Mouse (Mus musculus): ENCODE measurements around the gene Gm3336. TPM values are rescaled to one million over a fixed set of nuclear protein-coding genes. Genes with fewer than 3 reads are reported as not detected.

The Gm3336 gene
- polyA plus RNA-seq, 1 experiment, result 0.26 TPM

DNA sequence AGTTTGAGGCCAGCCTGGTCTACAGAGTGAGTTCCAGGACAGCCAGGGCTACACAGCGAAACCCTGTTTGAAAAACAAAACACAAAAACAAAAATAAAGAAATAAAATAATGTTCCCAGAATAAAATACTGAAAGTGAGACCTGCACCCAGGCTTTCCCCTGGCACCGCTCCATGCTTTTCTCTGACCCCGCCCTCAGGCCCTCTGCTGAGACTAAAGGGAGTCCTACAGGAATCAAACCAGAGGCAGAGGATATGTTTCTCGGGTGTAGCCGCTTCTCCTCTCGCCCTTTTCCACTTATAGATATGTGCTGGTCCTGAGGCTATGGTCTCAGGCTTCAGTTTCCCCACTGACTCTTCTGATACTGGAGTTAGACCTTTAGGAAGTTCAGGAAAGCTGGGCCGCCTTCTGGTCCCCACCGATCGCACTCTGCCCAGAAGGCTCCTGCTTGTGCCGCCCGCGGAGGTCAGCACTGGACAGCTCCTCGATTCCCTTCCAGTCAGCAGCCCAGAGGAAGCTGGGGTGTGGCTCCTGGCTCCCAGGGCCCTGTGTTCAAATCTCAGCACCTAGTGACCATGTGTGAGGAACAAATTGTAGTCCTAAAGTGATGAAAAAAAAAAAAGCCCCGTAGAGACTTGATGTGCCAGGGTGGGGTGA, 7.6 kb downstream of the Gm3336 start:
- Histone ChIP-seq H3K9me3 (no peaks in the 10 kb centered on the region), H3K4me3 (replicated peaks) (no peak overlapping the region), H3K27me3 (replicated peaks) (peaks cover 54% of the 10 kb centered on the region), H3K36me3 (replicated peaks; ENCODE audit: low read length) (no peaks in the 10 kb centered on the region), H3K4me1 (peaks cover 21% of the 10 kb centered on the region)
- TF ChIP-seq FLI1 (IDR thresholded peaks at IDR 0.05; ENCODE audit: low read length), result no peak
- TF ChIP-seq GATA1 (IDR thresholded peaks at IDR 0.05; ENCODE audit: borderline replicate concordance, low read length), result no peak

DNA sequence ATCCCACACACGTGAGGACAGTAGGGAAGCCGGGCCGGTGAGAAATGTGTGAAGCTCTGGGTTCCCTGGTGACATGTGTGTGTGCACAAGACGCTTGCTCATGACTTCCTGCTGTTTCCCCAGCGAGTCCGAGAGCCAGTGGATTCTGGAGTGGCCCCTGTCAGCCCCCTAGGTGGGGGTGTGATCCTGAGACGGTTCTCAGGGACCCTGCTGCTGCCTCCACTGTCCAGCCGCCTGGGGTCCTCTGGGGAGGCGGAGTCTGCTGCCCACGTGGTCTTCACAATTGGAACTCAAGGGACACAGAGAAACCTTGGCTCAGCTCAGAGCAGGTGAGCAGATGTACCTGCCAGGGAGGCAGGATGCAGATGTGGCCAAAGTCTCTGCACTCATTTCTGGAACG, 8.4 kb downstream of the Gm3336 start:
- peaks cover 62% of the 10 kb centered on the region for H3K27me3 ChIP-seq (replicated peaks)
- no peak overlapping the region for H3K4me3 ChIP-seq (replicated peaks)
- TF ChIP-seq GATA1 (IDR thresholded peaks at IDR 0.05; ENCODE audit: borderline replicate concordance, low read length), result no peak
- no peak for TF ChIP-seq FLI1 (IDR thresholded peaks at IDR 0.05; ENCODE audit: low read length)
- no peaks in the 10 kb centered on the region for H3K9me3 ChIP-seq
- no peaks in the 10 kb centered on the region for H3K36me3 ChIP-seq (replicated peaks; ENCODE audit: low read length)
- peaks cover 21% of the 10 kb centered on the region for H3K4me1 ChIP-seq

DNA sequence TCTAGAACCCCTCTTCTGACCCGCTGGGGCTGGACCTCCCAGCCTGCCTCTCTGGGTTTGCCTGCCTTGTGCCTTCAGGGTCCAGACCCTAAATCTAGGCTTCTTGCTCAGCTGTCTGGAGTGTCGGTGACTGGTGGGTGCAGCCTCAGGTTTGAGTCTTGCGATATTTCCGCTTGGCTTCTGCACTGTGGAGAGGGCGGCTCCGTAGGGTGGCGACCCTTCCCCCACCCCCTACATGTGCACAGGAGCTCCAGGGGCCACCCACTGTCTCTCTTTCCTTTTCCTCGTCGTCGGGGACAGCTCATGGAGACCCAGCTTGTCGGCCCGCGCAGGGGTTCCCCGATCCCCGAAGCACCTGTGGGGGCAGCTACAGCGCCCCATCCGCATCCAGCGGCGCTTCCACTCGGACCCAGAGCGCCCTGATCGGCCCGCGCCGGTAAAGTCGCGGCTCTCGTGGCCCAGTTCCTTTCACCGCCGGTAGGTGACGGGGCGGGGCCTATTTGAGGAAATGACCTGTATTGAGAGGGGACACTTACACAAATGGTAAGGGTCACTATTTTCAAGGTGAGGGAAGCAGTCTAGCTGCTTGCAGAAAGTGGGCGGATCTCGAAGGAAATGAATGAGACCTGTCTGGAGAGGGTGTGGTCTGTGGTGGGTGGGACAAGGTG, 11.6 kb downstream of the Gm3336 start:
- Histone ChIP-seq H3K4me1 (peaks cover 21% of the 10 kb centered on the region), H3K4me3 (replicated peaks) (peak overlapping the region; percentile 88), H3K36me3 (replicated peaks; ENCODE audit: low read length) (no peaks in the 10 kb centered on the region), H3K9me3 (no peaks in the 10 kb centered on the region), H3K27me3 (replicated peaks) (peaks cover 71% of the 10 kb centered on the region)
- TF ChIP-seq GATA1 (IDR thresholded peaks at IDR 0.05; ENCODE audit: borderline replicate concordance, low read length), result no peak
- no peak for TF ChIP-seq FLI1 (IDR thresholded peaks at IDR 0.05; ENCODE audit: low read length)

DNA sequence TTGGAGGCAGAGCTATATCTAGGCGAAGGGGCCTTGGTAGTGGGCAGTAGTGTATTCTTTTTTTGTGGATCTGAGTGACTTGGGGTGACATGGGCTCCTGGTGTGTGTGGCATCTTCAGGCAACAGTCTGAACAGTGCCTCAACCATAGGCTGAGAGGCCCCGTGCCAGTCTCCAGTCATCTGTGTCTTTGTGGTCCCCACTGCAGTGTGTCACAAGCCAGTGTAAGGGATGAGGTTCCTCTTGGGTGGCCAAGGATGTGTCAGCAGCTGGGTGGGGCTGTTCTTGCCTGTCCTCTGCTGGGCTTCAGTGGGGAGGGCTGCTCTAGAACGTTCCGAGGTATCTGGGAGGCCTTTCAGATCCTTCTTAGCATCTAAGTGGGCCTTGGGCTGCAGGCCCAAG, 12.6 kb downstream of the Gm3336 start:
- no peak overlapping the region for H3K4me3 ChIP-seq (replicated peaks)
- H3K4me1 ChIP-seq, result peaks cover 21% of the 10 kb centered on the region
- no peaks in the 10 kb centered on the region for H3K36me3 ChIP-seq (replicated peaks; ENCODE audit: low read length)
- H3K27me3 ChIP-seq (replicated peaks), result peaks cover 70% of the 10 kb centered on the region
- TF ChIP-seq GATA1 (IDR thresholded peaks at IDR 0.05; ENCODE audit: borderline replicate concordance, low read length) (no peak), FLI1 (IDR thresholded peaks at IDR 0.05; ENCODE audit: low read length) (no peak)
- no peaks in the 10 kb centered on the region for H3K9me3 ChIP-seq

DNA sequence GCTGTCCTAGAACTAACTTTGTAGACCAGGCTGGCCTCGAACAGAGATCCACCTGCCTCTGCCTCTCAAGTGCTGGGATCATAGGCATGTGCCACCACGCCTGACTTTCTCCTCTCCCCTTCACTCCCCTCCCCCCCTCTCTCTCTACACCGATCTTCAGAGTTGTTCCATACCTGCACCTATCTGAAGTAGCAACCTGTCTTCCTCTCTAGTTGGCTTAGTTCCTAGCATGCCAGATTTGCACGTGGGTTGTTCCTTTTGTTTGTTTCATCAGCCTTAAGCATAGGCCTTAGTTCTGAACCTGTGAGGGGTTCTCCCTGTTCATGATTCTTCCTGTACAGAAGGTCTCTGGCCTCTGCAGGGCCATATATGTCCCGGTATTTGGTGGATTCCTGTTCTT, 19.4 kb downstream of the Gm3336 start:
- peaks cover 5% of the 10 kb centered on the region; the same call in 1 of the 2 replicates for H3K4me1 ChIP-seq
- TF ChIP-seq GATA1 (IDR thresholded peaks at IDR 0.05; ENCODE audit: borderline replicate concordance, low read length) (no peak), FLI1 (IDR thresholded peaks at IDR 0.05; ENCODE audit: low read length) (no peak)
- no peaks in the 10 kb centered on the region for H3K36me3 ChIP-seq (replicated peaks; ENCODE audit: low read length)
- no peak overlapping the region for H3K4me3 ChIP-seq (replicated peaks)
- peaks cover 48% of the 10 kb centered on the region for H3K27me3 ChIP-seq (replicated peaks)
- H3K9me3 ChIP-seq, result no peaks in the 10 kb centered on the region

DNA sequence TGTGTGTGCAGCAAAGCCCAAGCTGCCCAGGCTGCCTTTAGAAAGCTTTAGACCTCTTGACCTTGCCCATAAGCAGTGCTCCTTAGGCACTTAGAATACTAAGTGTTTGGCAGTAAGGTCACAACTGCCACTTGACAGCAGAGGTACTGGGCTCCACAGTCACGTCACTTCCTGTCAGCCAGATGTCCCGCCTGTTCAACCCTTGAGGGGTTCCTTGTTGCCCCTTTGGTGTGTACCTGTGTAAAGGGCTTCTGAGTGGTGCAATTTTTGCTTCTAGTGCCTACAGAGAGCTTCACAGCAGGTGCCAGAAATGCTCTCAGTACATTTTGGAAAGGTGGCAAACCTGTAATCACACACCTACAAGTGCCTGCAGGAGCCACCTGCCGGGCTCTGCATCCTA, 19.9 kb downstream of the Gm3336 start:
- H3K36me3 ChIP-seq (replicated peaks; ENCODE audit: low read length), result no peaks in the 10 kb centered on the region
- TF ChIP-seq GATA1 (IDR thresholded peaks at IDR 0.05; ENCODE audit: borderline replicate concordance, low read length), result no peak
- TF ChIP-seq FLI1 (IDR thresholded peaks at IDR 0.05; ENCODE audit: low read length), result no peak
- no peaks in the 10 kb centered on the region for H3K9me3 ChIP-seq
- peaks cover 48% of the 10 kb centered on the region for H3K27me3 ChIP-seq (replicated peaks)
- no peak overlapping the region for H3K4me3 ChIP-seq (replicated peaks)
- peaks cover 8% of the 10 kb centered on the region for H3K4me1 ChIP-seq

DNA sequence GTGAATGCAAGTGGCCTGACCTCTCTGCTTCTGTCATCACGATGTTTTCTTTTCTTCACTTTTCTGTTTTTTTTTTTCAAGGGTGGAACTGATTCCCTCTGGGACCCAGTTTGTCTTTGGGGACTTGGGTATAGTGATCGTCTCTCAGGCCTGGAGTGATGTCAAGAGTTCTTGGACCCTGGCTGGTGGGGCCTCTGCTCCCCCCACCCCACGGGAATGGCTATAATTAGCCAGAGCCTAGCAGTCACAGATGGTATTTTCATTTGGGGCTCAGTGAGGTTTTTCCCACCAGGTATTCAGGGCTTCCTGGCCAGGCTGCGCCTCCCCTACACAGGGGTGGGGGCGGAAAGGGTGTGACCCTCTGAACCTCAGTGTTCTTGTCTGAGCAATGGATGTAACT, 23.3 kb downstream of the Gm3336 start:
- H3K4me3 ChIP-seq (replicated peaks), result no peak overlapping the region
- TF ChIP-seq GATA1 (IDR thresholded peaks at IDR 0.05; ENCODE audit: borderline replicate concordance, low read length) (no peak), FLI1 (IDR thresholded peaks at IDR 0.05; ENCODE audit: low read length) (no peak)
- H3K4me1 ChIP-seq, result peaks cover 31% of the 10 kb centered on the region
- H3K9me3 ChIP-seq, result no peaks in the 10 kb centered on the region
- H3K27me3 ChIP-seq (replicated peaks), result peaks cover 76% of the 10 kb centered on the region
- H3K36me3 ChIP-seq (replicated peaks; ENCODE audit: low read length), result no peaks in the 10 kb centered on the region

DNA sequence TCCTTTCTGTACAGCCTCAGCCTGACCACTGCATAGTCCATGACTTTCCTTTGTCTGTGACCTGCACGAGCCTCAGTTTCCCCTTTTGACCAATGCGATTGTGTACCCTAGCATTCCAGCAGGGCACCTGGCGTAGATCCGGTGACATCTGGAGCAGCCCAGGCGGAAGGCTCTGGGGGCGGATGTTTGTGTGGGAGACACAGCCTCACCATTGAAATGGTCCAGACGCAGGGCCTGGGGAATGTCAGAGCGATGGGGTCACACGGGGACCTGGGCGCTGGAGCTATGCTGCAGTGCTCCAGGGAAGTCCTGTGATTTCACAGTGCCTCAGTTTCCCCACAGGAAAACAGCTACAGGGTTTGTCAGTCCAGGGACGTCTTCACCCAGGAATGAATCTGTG, 23.8 kb downstream of the Gm3336 start:
- no peaks in the 10 kb centered on the region for H3K36me3 ChIP-seq (replicated peaks; ENCODE audit: low read length)
- peaks cover 29% of the 10 kb centered on the region for H3K4me1 ChIP-seq
- peaks cover 78% of the 10 kb centered on the region for H3K27me3 ChIP-seq (replicated peaks)
- H3K9me3 ChIP-seq, result no peaks in the 10 kb centered on the region
- no peak overlapping the region for H3K4me3 ChIP-seq (replicated peaks)
- TF ChIP-seq FLI1 (IDR thresholded peaks at IDR 0.05; ENCODE audit: low read length), result no peak
- TF ChIP-seq GATA1 (IDR thresholded peaks at IDR 0.05; ENCODE audit: borderline replicate concordance, low read length), result no peak

DNA sequence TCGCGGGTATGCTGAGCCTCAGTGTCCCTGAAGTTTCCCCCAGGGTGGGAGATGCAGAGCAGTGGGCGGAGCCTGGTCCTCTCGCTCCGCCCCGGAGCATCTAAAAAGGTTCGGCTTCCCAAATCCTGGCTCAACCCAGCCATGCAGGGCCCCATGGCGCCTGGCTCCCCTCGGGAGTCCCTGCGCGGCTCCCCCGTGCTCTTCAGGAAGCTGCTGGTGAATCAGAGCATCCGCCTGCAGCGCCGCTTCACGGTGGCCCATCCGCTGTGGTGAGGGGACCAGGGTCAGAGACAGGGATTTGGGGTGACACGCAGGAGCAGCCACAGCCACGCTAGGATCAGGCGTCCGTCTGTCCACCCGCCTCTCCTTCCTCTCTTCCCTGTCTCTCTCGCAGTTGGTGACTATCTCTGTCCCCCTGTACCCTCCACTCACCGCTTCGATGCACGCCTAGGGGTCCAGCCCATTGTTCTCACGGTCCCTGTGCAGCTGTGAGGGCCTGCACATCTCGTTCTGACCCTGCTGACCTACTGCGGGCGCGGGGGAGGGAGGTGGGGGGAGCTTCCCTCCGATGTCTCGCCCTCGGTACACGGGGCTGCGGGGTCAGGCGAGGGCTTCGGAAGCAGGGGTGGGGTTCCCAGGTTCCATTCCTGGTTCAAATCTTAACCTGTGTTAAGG, 24.8 kb downstream of the Gm3336 start:
- Histone ChIP-seq H3K9me3 (no peaks in the 10 kb centered on the region), H3K4me3 (replicated peaks) (peak overlapping the region; percentile 87), H3K36me3 (replicated peaks; ENCODE audit: low read length) (no peaks in the 10 kb centered on the region), H3K4me1 (peaks cover 29% of the 10 kb centered on the region), H3K27me3 (replicated peaks) (peaks cover 85% of the 10 kb centered on the region)
- TF ChIP-seq GATA1 (IDR thresholded peaks at IDR 0.05; ENCODE audit: borderline replicate concordance, low read length) (no peak), FLI1 (IDR thresholded peaks at IDR 0.05; ENCODE audit: low read length) (no peak)
